Mouse (Mus musculus) kidney, adult 11 months (tissue): ENCODE measurements around the gene Apba2.

Experiments used
- DNase-seq: peaks from one replicate; pipeline ENCODE4 v3.0.0; 2022

The Apba2 gene

GRCm38 (mm10) chr7:64501536-64502270 lies at the start of gene Apba2:
Gene Apba2 (plus strand): TSS chr7:64501706.
- DNase-seq: no peak

GRCm38 (mm10) chr7:64451861-64452382 lies 49.6 kb upstream of the Apba2 start:
- no peak for DNase-seq

DNA sequence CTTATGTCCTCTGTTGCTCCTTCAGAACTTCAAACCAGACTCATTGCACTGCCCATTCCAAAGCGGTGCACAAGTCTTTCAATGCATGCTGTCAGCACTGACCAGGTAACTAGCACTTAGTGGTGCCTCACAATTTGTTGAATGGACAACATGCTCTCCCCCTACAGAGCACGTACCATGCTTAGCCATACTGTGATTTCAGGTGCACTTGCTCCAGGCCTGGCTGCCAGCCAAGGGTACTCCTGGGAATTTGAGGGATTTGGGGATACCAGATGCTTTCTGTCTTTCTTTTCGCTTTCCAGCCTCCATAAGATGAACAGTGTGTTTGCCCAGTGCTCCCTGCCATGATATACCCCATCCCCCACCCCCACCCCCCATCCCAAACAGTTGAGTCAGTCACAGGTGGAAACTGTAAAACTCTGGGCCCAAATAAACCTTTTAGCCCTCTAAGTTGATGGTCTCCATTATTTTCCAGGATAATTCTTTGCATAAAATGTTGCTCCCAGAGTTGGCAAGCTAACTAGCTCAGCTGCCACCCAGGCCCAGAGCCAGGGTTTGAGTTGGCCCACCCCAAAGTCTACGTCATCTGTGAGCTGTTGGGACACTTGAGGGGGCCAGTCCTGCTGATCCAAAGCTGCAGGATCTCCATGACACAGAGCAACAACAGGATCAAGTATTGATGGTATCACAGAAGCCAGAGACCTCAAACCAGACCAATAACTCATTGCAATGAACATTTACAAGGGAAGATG lies 48.9 kb upstream of the Apba2 start:
- DNase-seq: no peak

DNA sequence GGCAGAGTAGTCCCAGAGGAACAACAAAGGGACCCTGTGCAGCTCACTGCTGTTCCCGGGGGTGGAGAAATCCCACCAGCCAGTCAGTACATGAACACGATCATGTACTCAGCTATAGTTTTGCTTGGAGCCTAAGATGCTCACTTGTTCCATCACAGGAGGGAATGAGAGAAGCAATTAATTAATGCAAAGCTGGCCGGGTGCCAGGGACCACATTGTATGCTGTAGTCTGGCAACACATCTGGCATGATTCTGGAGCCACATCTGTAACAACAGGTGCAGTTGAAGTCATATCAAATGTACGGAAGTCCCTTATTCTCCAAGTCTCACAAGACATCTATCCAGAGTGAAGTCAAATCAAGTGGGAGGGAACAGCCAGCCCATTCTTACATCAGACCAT lies 45.3 kb upstream of the Apba2 start:
- no peak for DNase-seq

GRCm38 (mm10) chr7:64456676-64457075 lies 44.8 kb upstream of the Apba2 start:
- DNase-seq: no peak

DNA sequence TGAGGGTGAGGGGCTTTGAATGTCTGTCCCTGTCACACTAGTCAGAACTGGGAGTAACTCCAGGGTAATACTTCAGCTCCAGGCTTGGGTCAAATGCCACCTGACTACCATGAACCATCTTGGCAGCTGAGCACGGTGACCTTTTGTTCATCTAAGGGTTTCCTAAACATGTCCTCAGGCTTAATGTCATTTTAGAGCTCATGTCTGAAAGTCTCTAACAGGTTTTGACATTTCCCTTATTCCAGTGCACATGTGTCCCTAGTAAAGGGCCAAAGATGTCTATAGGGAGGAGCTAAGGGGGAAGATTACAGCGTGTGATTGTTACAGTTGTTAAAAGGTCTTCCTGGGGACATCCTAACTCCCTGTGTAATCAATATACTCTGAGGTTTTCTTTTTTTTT lies 43.7 kb upstream of the Apba2 start:
- DNase-seq: no peak

DNA sequence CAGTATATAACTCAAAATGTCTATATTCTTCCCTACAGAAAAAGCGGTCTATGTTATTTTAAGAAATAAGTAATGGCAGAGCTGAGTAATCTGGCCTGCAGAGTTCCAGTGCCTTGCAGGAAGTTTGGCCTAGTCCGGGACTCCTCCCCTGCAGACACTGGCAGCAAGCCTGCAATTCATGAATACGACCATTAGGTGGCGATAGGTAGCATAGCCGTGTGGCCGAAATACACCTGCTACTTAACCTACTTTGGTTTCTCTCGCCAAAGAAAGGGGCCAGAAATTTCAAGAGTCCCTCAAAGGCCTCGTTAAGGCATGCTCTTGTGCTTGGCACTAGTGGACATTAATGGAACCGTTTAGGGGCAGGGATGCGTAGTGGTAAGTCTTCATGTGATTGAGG lies 4.1 kb upstream of the Apba2 start:
- no peak for DNase-seq

GRCm38 (mm10) chr7:64502271-64503180 lies 1.0 kb downstream of the Apba2 start:
- DNase-seq: no peak

GRCm38 (mm10) chr7:64503641-64504040 lies 2.1 kb downstream of the Apba2 start:
- DNase-seq: no peak

DNA sequence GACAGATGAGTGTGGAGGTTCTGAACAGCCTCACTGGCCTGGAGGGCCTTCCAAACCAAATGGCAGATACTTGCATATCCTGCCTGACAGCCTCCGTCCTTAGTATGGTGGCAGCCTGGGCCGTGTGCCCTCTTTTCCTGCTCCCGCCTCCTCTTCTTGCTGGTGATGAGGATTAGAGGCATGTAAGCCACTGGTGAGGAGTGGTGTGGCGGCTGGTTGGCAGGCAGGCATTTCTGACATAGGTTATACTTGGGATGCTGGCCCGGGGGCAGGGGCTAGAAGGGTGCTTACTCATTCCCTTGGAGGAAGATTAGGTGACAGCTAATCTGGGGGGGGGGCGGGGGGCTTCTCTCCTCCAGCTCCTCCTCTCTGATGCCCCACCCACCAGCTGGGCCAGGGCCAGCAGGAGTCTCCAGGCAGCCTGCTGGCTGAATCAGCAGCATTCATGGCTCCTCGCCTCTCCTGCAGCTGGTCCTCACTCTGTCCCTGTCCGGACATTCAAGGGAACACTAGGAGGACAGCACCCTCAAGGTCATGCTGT lies 3.3 kb downstream of the Apba2 start:
- no peak for DNase-seq

DNA sequence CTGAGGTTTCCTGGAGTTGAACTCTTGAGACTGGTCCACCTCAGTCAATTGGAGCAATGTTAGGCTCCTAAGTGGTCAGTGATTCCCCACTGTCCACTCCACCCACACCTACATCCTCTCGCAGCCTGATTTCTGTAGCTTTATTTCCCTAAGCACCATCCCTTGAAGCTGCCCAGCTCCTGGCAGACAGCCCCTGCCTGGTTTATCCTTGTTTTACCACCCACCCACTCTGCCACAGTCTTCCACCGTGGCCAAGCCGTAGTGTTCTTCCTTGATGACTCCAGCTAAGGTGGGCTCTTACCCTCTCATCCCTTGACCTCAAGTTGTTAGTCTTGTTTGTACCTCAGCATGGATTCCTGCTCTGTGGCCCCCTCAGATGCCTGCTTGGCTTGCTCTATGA lies 4.1 kb downstream of the Apba2 start:
- DNase-seq: no peak

DNA sequence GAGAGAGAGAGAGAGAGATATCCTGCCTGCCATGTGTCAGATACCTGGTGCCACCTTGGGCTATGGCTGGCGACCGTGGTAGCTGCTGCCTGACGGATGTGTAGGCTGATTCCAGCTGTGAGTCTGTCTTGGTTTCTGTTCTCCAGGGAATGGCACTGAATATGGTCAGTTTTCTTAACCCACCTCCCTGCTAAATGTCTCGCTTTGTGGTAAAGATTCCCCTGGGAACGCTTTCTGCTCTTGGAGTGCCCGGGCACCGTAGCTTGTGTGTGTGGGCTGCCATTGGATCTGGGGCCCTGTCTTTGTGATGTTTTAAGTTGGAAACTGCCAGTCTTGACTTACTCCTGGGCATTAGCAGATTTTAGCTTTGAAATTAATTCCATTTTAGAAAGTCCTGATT lies 7.3 kb downstream of the Apba2 start:
- DNase-seq: no peak

- no peak for DNase-seq
Measured at GRCm38 (mm10) chr7:64509911-64510310, 8.4 kb downstream of the Apba2 start.

DNA sequence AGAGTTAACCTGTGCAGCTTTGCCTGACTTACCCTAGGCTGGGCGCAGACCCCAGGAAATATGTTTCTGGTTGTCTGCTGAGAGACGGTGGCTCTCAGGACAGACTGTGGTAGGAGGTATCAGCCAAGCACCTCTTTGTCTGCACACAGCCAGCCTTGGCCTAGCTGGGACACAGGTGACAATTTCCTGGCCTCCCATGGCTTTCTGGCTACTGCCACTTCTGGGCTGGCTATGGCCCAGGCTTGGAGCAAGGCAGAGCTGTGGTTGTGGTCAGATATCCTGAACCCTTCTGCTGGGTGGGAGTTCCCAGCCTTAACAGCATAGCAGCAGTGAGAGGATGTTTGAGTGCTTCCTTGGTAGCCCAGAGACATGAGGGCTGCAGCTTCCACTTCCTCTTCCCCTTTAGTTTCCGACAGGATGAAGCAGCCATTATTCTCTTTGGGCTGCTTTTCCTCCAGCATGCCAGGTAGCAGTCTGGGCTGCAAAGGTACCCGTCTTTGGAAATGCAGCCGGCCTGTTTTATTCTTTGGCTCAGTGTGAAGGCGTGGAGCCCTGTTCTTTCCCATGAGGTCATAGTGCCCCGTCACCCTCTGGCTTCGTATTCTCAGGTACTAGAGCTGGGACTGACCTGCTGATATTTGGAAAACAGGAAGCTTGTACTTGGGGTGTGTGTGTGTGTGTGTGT lies 9.2 kb downstream of the Apba2 start:
- DNase-seq: no peak

- no peak for DNase-seq
Measured at GRCm38 (mm10) chr7:64513621-64514020, 12.1 kb downstream of the Apba2 start.

DNA sequence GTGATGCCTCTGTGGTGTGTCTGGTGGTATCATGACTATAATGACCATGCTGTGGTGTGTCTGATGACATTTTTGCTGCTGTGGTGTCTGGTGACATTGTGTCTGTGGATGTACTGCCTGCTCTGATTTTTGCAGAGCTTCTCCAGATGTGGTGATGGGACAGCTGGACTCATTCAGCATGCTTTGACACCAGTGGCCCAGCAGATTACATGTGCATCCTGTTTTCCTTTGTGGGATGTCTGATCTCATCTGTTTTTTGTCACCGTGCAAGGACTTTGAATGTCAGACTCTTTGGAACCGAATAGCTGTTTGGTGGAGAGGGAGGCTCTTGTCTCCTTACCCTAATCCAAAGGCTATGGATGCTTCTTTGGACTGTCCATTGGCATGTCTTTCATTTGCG lies 13.8 kb downstream of the Apba2 start:
- DNase-seq: no peak

DNA sequence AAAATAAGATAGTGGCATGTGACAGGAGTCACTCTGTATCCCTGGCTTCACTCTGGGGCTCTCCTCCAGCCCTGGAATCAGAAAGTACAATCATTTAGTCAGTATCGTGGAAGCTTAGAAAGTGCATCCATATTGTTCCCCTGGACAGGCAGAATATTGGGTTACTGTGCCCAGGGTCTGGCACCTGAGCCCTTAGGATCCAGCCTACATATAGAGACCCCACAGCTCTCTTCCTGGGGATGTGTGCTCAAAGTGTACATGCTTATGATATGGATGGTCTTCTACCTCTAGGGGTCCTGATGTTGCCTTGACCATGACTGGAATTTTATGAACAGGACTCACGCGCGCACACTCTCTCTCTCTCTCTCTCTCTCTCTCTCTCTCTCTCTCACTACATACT lies 14.4 kb downstream of the Apba2 start:
- no peak for DNase-seq

- no peak for DNase-seq
Measured at GRCm38 (mm10) chr7:64519091-64519490, 17.6 kb downstream of the Apba2 start.

- DNase-seq: no peak
Measured at GRCm38 (mm10) chr7:64519521-64519920, 18.0 kb downstream of the Apba2 start.

DNA sequence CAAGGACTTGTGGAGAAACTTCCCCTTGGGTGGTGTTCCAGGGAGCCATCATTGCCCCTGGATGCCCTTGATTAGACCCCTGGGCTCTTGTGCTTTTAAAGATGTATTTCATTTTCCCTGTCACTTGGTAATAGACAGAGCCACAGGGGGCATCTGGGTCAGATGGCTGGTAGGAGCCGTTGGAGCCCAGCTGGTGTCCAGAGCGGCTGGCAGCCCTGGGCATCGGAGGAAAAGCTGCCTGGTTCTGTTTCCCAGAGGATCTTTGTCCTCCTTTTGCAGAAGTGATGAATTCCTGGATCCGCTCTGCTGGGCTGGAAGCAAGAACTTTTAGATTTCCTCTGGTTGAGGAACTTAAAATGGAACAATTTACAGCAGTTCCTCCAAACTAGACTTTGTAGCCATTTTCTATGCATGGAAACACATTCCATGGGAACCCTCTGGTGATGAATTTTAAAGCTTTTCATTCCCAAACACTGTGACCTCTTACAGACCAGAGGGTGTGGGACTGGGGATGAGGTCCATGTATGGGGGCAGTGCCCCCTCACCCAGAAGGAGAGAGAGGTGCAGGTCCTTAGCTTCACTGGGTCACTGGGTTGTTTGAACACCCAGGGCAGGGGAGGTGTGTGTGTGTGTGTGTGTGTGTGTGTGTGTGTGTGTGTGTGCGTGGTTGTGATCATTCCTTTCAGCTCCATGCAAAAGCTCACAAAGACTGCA lies 20.3 kb downstream of the Apba2 start:
- DNase-seq: no peak

DNA sequence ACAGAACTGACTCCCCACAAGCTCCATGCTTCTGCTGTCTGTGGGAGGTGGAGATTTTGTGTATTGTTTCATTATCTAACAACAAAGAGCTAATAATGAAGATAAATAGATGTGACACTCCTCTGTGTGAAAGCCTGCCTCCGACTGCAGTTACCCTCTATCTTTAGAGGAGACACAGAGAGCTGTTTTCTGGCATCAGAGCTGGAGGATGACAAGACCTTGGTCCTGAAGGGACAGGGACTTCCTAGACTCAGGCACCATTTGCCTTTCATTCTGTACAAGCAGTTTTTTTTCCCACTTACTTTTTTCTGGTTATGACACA lies 20.9 kb downstream of the Apba2 start:
- DNase-seq: no peak

- no peak for DNase-seq
Measured at GRCm38 (mm10) chr7:64531297-64531696, 29.8 kb downstream of the Apba2 start.
